Mouse (Mus musculus) forebrain, embryonic 16.5 days (tissue): ENCODE measurements around the gene C1qc. TPM values are rescaled to one million over a fixed set of nuclear protein-coding genes. Genes with fewer than 3 reads are reported as not detected.
A peak's percentile ranks its signal among the peaks of the same experiment; 100 is the strongest.

Experiments
- ATAC-seq: fragments of 200-750 bp; cut with Nextera tagmentation; 2 replicates; pipeline ENCODE4 v1.8.0; 2017; ENCODE audit warnings: mild to moderate bottlenecking, moderate library complexity
- H3K27ac ChIP-seq: fragments of 300-500 bp; sonication (generic); 2 replicates; pipeline ENCODE4 v1.5.1; 2014; ENCODE audit warnings: low read length, control low read depth
- H3K27me3 ChIP-seq: fragments of 300-500 bp; sonication (generic); replicated peaks from 2 replicates; pipeline ENCODE4 v1.6.1; 2014; ENCODE audit warnings: low read length; ENCODE audit not compliant: control insufficient read depth, insufficient read depth
- H3K36me3 ChIP-seq: fragments of 300-500 bp; sonication (generic); 2 replicates; pipeline ENCODE4 v1.6.1; 2014; ENCODE audit not compliant: control insufficient read depth, insufficient read depth
- H3K4me1 ChIP-seq: fragments of 300-500 bp; sonication (generic); replicated peaks from 2 replicates; pipeline ENCODE4 v1.6.1; 2014; ENCODE audit warnings: low read length; ENCODE audit not compliant: control insufficient read depth, insufficient read depth
- H3K4me2 ChIP-seq: fragments of 300-500 bp; sonication (generic); 2 replicates; pipeline ENCODE4 v1.6.1; 2014; ENCODE audit warnings: mild to moderate bottlenecking, low read length, control low read depth
- H3K4me3 ChIP-seq: fragments of 300-500 bp; sonication (generic); replicated peaks from 2 replicates; pipeline ENCODE4 v1.5.1; 2014; ENCODE audit warnings: mild to moderate bottlenecking, low read length, control low read depth
- H3K9ac ChIP-seq: fragments of 300-500 bp; sonication (generic); replicated peaks from 2 replicates; pipeline ENCODE4 v1.6.1; 2014; ENCODE audit warnings: low read depth, low read length, control low read depth
- H3K9me3 ChIP-seq: fragments of 300-500 bp; sonication (generic); 2 replicates; pipeline ENCODE4 v1.6.1; 2016; ENCODE audit warnings: low read length; ENCODE audit not compliant: control insufficient read depth
- WGBS: fragments of 180-500 bp; shearing (Covaris S2); extraction: QIAGEN DNeasy Blood & Tissue Kit; methylation state at CpG from one replicate; pipeline ENCODE4 v1.1.7; 2014; 5-methylcytosine and 5-hydroxymethylcytosine counted together
- polyA plus RNA-seq: library from polyadenylated mRNA; unstranded; fragments of >200 nt; fragmentation: Nextera tagmentation; extraction: Ambion mirVana; gene quantifications from 2 replicates; pipeline ENCODE4 v1.2.1, GENCODE M21; 2015

C1qc gene
- polyA plus RNA-seq, 1 experiment from 2014 or later, result 13.9 TPM

GRCm38 (mm10) chr4:136889981-136890380 is 2.9 kb downstream of the C1qc start:
- Histone ChIP-seq H3K36me3 (no peaks in the 10 kb centered on the region), H3K4me3 (no peak overlapping the region), H3K9ac (no peak overlapping the region), H3K27ac (no peak overlapping the region), H3K27me3 (peaks cover 3% of the 10 kb centered on the region; the same call in 1 of the 2 replicates), H3K9me3 (no peaks in the 10 kb centered on the region), H3K4me2 (no peak overlapping the region), H3K4me1 (no peaks in the 10 kb centered on the region)
- ATAC-seq, result no peak
- whole genome bisulfite sequencing, result 91% methylated on average over 15 of the region's 15 CpGs

DNA sequence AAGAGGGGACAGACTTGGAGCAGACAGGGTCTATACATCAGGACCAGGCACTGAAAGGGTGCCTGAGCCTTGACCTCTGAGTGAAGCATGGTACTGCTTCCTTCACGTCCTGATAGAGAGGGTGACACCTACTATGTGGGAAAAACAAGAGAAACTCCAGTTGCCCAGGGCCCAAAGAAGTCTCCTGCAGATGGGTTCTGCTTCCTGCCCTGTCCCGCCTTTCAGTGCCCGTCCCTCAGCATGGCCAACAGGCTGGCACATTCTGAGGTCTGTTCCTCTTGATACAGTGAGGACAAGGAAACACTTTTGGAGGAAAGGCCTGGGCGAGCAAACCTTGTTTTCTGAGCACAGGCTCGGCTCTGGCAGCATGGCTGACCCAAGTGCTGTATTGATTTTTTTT is 5.2 kb downstream of the C1qc start:
- H3K36me3 ChIP-seq, result no peaks in the 10 kb centered on the region
- H3K4me3 ChIP-seq, result no peak overlapping the region
- 78% methylated on average over 5 of the region's 5 CpGs for WGBS
- ATAC-seq, result no peak
- no peak overlapping the region for H3K9ac ChIP-seq
- H3K9me3 ChIP-seq, result no peaks in the 10 kb centered on the region
- no peaks in the 10 kb centered on the region; the same call in 1 of the 2 replicates for H3K27me3 ChIP-seq
- H3K27ac ChIP-seq, result no peak overlapping the region
- no peak overlapping the region for H3K4me2 ChIP-seq
- H3K4me1 ChIP-seq, result no peaks in the 10 kb centered on the region

DNA sequence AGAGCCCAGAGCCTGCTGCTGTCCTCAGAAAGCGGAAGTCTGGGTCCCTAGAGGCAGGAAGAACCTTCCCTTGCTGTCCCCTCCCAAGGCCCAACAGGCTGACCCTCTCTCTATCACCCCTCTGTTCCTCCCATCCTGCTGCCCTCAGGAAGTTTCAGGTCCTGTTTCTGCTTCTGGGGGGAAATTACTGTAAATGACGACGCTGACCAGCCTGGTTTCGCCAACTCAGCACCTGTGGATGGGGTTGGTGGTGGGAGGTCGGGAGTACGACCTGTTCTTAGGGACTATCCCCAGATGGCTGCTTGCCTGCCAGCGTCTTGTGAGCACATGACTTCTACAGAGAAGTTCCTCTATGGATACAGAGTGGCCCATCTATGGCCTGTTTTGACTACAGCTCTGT is 6.8 kb downstream of the C1qc start, which contains the start of gene C1qb:
C1qb (minus strand) TSS at position 87 of the 400 bp plus-strand sequence.
- no peak within 1 kb of the TSS for H3K27ac ChIP-seq
- H3K4me2 ChIP-seq, result no peak within 1 kb of the TSS
- WGBS, result 79% methylated on average over 7 of the region's 7 CpGs

GRCm38 (mm10) chr4:136878601-136879000 is 14.3 kb downstream of the C1qc start:
- Histone ChIP-seq H3K4me3 (no peak overlapping the region), H3K4me2 (no peak overlapping the region), H3K9ac (no peak overlapping the region), H3K27me3 (no peaks in the 10 kb centered on the region), H3K9me3 (no peaks in the 10 kb centered on the region), H3K27ac (no peak overlapping the region), H3K4me1 (no peaks in the 10 kb centered on the region), H3K36me3 (no peaks in the 10 kb centered on the region)
- WGBS, result 31% methylated on average over 5 of the region's 5 CpGs
- no peak for ATAC-seq

More for the DNA sequence above, 6.8 kb downstream of the C1qc start, which contains the start of gene C1qb:
- no peak within 1 kb of the TSS for H3K4me3 ChIP-seq
- H3K9me3 ChIP-seq, result no peaks in the 10 kb centered on the region
- H3K9ac ChIP-seq, result no peak within 1 kb of the TSS
- no peaks in the 10 kb centered on the region for H3K4me1 ChIP-seq
- no peaks in the 10 kb centered on the region for H3K27me3 ChIP-seq
- H3K36me3 ChIP-seq, result no peaks in the 10 kb centered on the region
- ATAC-seq, result no peak

GRCm38 (mm10) chr4:136878171-136878570 is 14.7 kb downstream of the C1qc start:
- 51% methylated on average over 8 of the region's 8 CpGs for WGBS
- H3K9ac ChIP-seq, result no peak overlapping the region
- no peak overlapping the region for H3K4me3 ChIP-seq
- no peak overlapping the region for H3K27ac ChIP-seq
- H3K9me3 ChIP-seq, result no peaks in the 10 kb centered on the region
- no peaks in the 10 kb centered on the region for H3K27me3 ChIP-seq
- H3K4me2 ChIP-seq, result no peak overlapping the region
- no peaks in the 10 kb centered on the region for H3K36me3 ChIP-seq
- no peaks in the 10 kb centered on the region for H3K4me1 ChIP-seq
- no peak for ATAC-seq

- no peaks in the 10 kb centered on the region for H3K9me3 ChIP-seq
- WGBS, result 15% methylated on average over 7 of the region's 7 CpGs
- H3K4me2 ChIP-seq, result no peak overlapping the region
- H3K27ac ChIP-seq, result no peak overlapping the region
- peak; percentile 43; the same call in 1 of the 2 replicates for ATAC-seq
- no peaks in the 10 kb centered on the region for H3K36me3 ChIP-seq
- H3K9ac ChIP-seq, result no peak overlapping the region
- no peak overlapping the region for H3K4me3 ChIP-seq
- no peaks in the 10 kb centered on the region for H3K4me1 ChIP-seq
- H3K27me3 ChIP-seq, result no peaks in the 10 kb centered on the region
Measured at GRCm38 (mm10) chr4:136876971-136877370, 15.9 kb downstream of the C1qc start.

DNA sequence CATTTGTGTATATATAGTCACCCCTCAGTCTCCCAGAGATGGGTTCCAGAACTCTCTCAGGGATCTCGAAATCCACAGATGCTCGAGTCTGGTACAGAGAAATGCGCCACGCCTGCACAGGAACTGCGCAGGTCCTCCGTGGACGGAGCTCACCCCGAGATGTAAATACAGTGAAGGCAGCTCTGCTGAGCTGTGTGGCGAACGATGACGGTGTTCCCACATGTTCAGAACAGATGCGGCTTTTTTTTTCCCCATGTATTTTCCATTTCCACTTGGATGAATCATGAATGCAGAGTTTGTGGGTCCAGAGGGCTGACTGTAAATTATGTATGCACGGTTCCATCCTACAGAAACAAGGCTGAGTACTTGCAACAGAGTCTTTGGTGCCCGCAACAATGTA is 17.9 kb downstream of the C1qc start:
- Histone ChIP-seq H3K4me2 (no peak overlapping the region), H3K27me3 (no peaks in the 10 kb centered on the region), H3K9ac (no peak overlapping the region), H3K9me3 (no peaks in the 10 kb centered on the region), H3K27ac (no peak overlapping the region), H3K4me1 (no peaks in the 10 kb centered on the region), H3K4me3 (no peak overlapping the region), H3K36me3 (no peaks in the 10 kb centered on the region)
- no peak for ATAC-seq
- WGBS, result 94% methylated on average over 14 of the region's 14 CpGs

GRCm38 (mm10) chr4:136868371-136868770 is 24.5 kb downstream of the C1qc start:
- Histone ChIP-seq H3K36me3 (no peaks in the 10 kb centered on the region), H3K9me3 (no peaks in the 10 kb centered on the region), H3K27me3 (no peaks in the 10 kb centered on the region), H3K9ac (no peak overlapping the region), H3K4me3 (no peak overlapping the region), H3K4me1 (peaks cover 17% of the 10 kb centered on the region), H3K27ac (no peak overlapping the region), H3K4me2 (no peak overlapping the region)
- WGBS, result 76% methylated on average over 6 of the region's 6 CpGs
- ATAC-seq, result no peak

DNA sequence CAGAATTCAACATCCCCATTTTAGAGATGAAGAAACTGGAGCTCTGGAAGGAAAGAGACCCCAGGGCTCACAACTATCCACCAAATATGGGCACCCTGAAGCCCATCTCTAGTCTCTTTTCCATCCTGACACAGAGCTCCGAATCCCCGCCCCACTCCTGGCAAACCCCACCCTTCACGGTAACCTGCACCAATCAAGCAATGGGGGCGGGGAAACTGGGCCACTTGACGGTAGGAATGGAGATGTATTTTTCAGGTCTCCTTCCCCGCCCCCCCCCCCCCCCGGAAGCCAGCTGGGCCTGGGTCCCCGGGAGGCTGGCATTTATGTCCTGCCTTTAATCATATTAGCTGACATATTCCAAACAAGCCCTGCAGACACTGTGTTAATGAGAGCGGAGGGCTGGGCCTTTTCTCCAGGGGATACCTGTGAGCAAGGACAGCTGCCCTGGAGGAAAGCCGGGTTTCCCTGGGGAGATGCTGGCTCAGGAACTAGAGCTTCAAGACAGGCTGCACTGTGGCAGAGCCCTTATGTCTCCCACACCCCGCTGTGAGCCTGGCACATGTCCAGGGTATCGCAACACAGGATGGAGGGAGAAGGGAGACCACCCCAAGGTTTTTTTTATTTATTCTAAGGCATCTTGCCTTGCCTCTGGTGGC is 25.0 kb downstream of the C1qc start:
- H3K27ac ChIP-seq, result no peak overlapping the region
- WGBS, result 10% methylated on average over 11 of the region's 12 CpGs
- ATAC-seq, result 0 out of 2 replicates have a peak, but pooled peaks have one; percentile 26

More for the DNA sequence above, 25.0 kb downstream of the C1qc start:
- H3K9ac ChIP-seq, result no peak overlapping the region
- H3K36me3 ChIP-seq, result no peaks in the 10 kb centered on the region
- no peaks in the 10 kb centered on the region for H3K9me3 ChIP-seq
- H3K4me3 ChIP-seq, result no peak overlapping the region
- H3K27me3 ChIP-seq, result no peaks in the 10 kb centered on the region
- H3K4me1 ChIP-seq, result peaks cover 17% of the 10 kb centered on the region
- 0 out of 2 replicates have a peak overlapping the region, but pooled peaks have one; percentile 8 for H3K4me2 ChIP-seq
